Mouse (Mus musculus) adrenal gland, adult (tissue): Measurements from ENCODE around the gene Gm47959.

Source experiments
- DNase-seq, 2 experiments: peaks; one replicate each; pipeline ENCODE4 v3.0.0; 2022 to 2023; ENCODE audit warnings: low spot score in 1 of 2; ENCODE audit not compliant: inconsistent age in 2 of 2

The Gm47959 gene

DNA sequence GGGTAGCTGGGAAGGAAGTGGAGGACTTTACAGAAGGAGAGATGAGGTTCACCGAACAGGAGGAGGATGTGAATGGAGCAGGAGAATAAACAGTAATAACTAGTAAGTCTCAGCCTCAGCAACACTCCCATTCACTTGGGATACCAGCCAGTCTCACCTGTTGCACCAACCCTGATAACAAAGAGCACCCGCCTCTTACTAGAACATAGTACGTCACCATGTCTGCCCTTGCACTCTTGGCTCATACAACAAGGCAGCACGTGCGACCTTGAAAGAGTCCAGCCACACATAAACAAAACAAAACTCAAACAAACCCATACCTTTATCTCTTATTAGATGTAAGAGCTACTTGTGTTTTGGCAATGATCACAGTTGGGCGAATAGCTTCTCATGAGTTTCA, 32.2 kb downstream of the Gm47959 start:
- peak in 1 of 2 experiments; percentile 20 for DNase-seq

DNA sequence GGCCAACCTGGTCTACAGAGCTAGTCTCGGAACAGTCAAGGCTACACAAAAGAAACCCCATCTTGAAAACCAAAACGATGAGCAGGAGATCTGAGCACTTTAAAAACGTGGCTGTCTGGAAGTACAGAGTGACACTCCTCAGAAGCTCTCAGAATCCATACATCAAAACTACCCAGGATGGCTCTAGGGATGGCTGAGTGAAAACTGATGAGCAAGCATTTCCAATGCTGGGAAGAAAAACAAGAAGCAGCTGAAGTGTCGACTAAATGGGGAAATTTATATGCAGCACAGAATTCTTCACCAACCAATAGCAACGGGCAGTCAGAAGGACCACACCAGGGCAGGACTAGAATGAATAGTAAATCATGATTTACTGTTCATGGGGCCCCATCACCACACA, 34.2 kb downstream of the Gm47959 start:
- DNase-seq = no peak

DNA sequence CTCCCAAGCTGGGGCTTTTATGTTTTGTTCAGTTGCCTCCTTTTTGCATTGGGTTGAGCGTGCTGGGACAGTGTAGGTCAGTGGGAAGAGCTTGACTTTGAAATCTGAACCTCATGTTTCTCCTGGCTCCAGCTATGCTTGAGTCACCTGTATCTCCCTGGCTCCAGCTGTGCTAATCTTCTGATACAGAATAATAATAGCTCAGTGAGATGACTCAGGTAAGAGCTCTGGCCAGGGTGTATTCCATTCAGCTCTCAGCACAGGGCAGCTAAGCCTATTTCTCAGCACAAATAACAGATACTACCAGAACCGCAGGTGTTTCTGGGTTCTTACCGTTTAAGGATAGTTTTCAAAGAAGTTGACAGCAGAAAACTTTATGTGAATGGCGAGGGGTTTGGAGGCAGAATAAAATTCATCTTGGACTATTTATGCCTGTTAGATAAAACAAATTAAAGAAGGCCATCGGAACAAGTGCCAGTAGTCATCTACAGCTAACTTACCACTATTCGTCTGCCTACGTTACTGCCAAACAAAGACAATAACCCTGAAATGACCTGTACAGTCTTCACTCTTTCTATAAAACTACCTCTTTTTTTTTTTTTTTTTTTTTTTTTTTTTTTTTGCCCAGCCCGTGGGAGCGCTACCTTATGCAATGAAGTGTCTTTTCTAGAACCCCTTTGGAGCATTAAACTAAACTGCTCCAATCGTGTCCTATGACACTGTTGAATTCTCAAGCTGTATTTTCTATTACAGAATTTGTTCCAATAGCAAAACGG, 36.7 kb downstream of the Gm47959 start:
- no peak for DNase-seq

DNA sequence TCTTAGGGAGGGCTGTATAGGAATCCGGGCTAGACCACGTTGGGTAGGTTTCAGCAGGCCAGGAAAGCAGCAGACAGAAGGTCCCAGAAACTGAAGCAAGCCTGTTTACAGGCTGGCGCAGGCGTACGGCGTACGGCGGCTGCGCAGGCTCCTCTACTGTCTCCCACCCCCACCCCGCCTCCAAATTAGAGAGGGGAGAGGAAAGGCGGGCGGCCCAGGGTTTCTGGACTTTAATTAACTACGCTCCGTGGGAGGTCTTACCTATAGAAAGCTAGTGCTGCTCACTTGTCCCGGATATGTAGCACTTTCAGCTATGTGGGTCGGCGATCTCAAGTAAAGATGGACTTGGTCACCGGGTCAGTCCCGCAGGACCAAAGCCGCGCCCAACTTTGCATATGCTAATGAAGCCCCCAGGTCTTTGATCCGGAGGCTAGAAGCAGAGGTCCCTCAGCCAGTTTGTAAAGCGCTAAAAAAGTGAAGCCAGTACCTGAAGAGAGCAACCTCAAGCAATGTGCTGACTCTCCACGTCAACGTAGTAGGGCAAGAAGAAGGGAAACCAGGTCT, 37.8 kb downstream of the Gm47959 start, which contains the start of gene Slc19a3:
Gene Slc19a3, minus strand, starts transcription at position 340 of the 564 bp plus-strand sequence.
- peak; percentile 11 to 58 for DNase-seq

DNA sequence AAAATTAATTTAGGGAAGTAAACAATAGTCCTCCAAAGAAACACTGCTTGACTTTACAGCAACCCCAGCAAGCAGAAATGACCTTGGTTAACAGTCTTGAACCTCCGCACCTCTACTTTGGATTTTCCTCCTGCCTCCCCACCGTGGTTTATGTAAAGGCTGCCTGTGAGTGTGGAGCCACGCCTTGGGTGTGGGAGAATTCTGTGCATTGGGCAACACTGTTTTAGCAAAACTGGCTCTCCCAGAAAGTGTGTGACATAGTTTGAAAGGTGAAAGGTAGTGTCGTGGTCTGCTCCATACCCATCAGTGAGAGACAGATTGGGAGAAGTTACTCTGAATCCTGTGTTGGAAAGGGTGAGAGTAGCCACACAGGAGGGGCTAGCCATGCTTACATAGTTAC, 38.7 kb downstream of the Gm47959 start:
- DNase-seq = no peak

- no peak for DNase-seq
Measured at GRCm38 (mm10) chr1:83042380-83042779, 42.0 kb downstream of the Gm47959 start, which contains the start of gene Krtap28-10. Gene Krtap28-10, minus strand, starts transcription at chr1:83042480.

DNA sequence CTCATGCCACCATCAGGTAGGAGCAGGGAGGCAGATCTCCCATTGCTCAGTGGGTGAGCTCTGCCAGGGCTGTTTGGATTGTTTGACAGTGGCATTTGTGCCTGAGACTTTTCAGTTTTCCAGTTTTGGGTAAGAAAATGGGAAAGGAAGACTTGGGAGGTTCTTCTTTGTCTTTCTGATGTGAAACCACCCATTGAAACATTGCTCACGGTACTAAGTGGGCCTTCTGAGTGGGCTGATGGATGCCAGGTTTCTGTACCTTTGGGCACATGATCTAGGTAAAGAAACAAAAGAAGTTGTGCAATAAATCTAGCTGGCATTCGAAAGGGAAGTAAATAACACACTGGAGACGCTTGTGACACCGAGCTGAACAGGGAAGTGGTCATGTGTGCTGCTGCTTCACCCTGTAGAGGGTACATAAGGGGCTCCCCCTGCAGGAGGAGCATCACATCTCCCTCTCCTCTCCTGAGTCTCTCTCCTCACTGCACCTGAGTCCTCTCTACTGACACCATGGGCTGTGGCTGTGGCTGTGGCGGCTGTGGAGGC, 44.6 kb downstream of the Gm47959 start, which contains the start of gene Gm47969:
Gene Gm47969, plus strand, starts transcription at position 51 of the 546 bp plus-strand sequence.
- no peak for DNase-seq
